Mouse (Mus musculus) frontal cortex, postnatal 14 days (tissue): ENCODE measurements around the gene Asic5.

ENCODE experiments used
- DNase-seq, 2 experiments: peaks; one replicate each; pipeline ENCODE4 v3.0.0; 2022; ENCODE audit warnings: low spot score in 2 of 2

Asic5 gene

DNA sequence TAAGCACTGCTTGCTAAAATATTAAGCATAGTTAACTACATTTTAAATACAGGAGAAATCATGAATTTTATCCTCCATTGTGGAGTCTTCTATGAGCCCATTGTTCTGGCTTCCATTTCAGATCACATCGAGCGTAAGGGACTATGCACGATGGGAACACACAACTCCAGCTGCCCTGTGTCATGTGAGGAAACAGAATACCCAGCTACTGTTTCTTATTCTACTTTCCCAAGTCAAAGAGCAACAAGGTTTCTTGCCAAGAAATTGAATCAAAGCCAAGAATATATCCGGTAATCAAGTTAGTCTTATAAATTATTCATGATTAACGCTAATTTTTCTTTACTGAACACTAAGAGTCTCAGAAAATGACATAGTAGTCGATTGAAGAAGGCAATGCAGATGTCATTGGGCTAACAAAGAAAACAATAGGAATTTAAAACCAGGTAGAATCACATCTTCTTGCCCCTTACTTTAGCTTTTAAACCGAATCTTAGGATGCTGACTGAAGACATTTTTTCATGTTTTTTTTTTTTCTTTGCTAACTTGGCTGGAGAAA lies 32.1 kb downstream of the Asic5 start:
- no peak for DNase-seq

DNA sequence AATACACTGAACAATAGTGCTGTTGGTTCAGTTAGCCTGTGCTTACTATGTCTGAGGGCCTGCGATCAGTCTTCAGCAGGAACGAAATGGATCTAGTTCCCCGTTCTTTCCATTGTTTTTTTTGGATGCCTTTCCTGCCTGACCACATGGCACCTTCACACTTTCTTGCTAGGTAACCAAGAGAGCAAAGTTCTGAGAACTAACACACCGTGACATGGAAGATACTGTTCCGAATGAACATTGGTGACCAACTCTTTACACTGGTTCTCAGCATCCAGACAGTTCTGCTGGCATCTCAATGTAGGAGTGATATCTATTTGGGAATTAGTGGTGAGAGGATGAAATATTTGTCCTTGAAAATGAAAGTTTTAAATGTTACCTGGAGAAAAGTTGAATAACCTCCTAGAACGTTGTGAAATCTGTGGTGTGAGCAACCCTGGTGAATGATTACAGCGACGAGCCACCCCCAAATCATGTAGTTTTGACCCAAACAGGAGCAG lies 40.4 kb downstream of the Asic5 start:
- no peak for DNase-seq

- DNase-seq = no peak
Observed at GRCm38 (mm10) chr3:82023065-82023464, 41.0 kb downstream of the Asic5 start.

- DNase-seq = no peak
Observed at GRCm38 (mm10) chr3:82027286-82027685, 45.2 kb downstream of the Asic5 start.

- no peak for DNase-seq
Observed at GRCm38 (mm10) chr3:82029229-82029628, 47.1 kb downstream of the Asic5 start.

GRCm38 (mm10) chr3:82030008-82030748 lies 48.1 kb downstream of the Asic5 start:
- DNase-seq = no peak

DNA sequence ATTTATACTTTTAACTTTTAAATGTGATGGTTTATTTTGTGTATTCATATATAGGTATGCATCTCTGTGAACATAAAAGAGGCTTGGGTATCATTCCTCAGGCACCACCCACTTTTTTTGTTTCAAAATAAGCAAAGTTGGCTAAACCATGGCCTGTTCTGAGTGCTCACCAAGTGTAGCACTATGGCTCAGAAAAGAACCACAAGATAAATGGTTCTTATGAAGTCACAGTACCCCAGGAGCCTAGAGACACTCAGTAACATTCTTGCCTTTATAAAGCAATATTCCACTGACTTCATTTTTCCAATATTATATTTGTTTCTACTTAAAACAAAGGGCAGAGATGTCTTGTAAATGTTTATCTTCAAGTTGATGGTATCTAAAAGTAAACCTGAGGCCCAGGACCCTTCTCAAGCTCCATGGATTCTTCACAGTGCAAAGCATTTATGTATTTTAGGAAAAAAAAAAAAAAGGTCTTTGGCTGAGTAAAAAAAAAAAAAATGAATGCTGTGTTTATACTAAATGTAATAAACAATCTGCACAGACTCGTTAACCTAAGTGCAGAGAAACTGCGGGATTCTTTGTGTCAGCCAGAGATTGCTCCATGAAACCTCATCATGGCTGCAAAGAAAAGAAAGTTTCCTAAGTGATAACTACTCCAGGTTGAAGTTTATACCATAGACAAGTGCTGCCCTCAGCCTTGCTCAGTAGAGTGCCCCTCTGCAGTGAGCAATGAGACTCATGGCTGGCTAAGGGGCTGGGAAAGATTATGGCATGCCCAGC lies 54.4 kb downstream of the Asic5 start:
- no peak for DNase-seq

- DNase-seq = no peak
Observed at GRCm38 (mm10) chr3:82043676-82044075, 61.6 kb downstream of the Asic5 start.

DNA sequence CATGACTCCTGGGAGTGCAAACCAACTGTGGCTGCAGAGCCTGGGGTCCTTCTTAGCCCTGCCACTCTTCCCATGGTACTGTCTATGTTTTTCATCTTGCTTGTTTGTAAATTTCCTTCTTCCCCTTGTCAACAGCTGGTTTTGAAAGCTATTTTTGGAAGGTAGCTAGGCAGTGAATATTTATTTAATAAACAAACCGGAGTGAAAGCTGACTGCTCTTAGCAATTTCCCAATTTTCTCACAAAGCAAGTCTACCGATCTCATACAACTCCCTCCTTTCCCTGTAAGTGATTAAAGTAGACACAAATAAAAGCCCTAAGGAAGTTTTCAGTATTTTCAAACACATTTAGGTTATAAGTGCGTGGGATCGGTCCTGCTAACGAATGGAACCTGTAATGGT lies 62.8 kb downstream of the Asic5 start:
- DNase-seq = no peak

DNA sequence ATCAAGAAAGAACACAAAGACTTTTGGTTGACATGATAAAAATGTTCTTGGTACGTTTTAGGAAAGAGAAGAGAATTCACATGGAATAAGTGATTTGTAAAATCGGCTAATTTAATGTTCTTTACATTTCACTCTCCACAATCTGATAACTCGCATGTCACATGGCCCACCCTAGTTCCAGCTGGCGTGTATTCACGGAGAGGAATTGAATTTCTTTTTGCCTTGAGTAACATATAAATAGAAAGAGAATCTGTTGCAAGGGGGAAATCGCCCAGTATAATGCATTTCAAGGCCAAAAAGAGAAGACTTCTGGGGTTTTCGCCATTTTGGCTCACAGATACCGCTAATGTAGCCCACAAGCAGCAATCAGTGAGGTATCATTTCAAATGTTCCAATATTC lies 64.0 kb downstream of the Asic5 start:
- no peak for DNase-seq

GRCm38 (mm10) chr3:82047100-82047753 lies 65.1 kb downstream of the Asic5 start:
- no peak for DNase-seq

- no peak for DNase-seq
Observed at GRCm38 (mm10) chr3:82048078-82048477, 66.0 kb downstream of the Asic5 start.

- no peak for DNase-seq
Observed at GRCm38 (mm10) chr3:82048681-82049080, 66.6 kb downstream of the Asic5 start.

DNA sequence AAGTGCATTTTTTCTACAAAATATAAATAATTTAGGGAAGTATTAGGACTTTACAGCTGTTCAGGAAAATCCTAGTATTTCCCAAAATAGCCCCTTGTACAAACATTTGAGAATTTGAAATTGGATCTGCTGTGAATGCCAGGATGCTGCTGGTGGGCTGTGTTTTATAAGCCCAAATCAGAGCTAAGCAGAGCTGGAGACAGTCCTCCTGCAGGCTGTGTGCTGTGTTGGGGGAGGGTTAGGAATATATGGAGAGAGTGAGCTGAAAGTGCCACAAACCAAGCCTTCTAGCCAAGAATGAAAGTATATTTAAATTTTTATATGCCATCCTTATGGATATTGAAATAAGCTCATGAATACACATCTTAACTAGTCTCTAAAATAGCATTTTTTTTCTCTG lies 69.4 kb downstream of the Asic5 start:
- no peak for DNase-seq

DNA sequence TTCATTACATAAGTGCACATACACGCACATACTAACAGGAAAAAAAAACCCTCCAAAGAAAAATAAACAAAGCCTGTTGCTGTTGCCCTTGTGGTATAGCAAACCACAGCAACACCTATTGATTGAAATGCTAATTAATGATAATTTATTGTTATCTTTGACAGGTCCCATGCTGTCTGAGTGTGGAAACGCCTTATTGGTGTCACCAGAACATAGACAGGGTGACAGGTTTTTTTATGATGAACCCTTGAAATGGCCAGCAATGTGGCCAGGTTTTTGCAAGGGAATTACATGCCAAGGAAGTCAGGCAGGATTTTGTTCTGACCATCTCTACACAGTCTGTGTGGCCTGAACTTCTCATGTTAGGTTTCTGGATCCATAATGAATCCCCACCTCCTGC lies 69.9 kb downstream of the Asic5 start:
- DNase-seq = no peak

GRCm38 (mm10) chr3:82054283-82054974 lies 72.3 kb downstream of the Asic5 start:
- no peak for DNase-seq

- DNase-seq = no peak
Observed at GRCm38 (mm10) chr3:82057201-82057600, 75.1 kb downstream of the Asic5 start.

GRCm38 (mm10) chr3:82061402-82062180 lies 79.5 kb downstream of the Asic5 start:
- DNase-seq = no peak

- DNase-seq = no peak
Observed at GRCm38 (mm10) chr3:82067830-82068229, 85.7 kb downstream of the Asic5 start.
